Mouse (Mus musculus) intestine, embryonic 14.5 days (tissue): ENCODE results near the gene Anks3. TPM values are rescaled to one million over a fixed set of nuclear protein-coding genes. Genes with fewer than 3 reads are reported as not detected.

Experiments used
- ATAC-seq: fragments of 200-750 bp; cut with Nextera tagmentation; replicated peaks from 2 replicates; pipeline ENCODE4 v1.8.0; 2017; ENCODE audit warnings: low read depth, moderate number of reproducible peaks, moderate TSS enrichment, moderate library complexity; ENCODE audit not compliant: low FRiP score, low TSS enrichment
- DNase-seq: peaks from one replicate; pipeline ENCODE4 v3.0.0-alpha.2; 2018; ENCODE audit warnings: low spot score
- H3K27ac ChIP-seq: fragments of 300-500 bp; sonication (generic); 2 replicates; pipeline ENCODE4 v1.5.1; 2014; ENCODE audit warnings: low read depth, mild to moderate bottlenecking, control low read depth
- H3K27me3 ChIP-seq: fragments of 300-500 bp; sonication (generic); replicated peaks from 2 replicates; pipeline ENCODE4 v1.6.1; 2014; ENCODE audit warnings: low read length, control low read depth; ENCODE audit not compliant: control insufficient read depth, insufficient read depth
- H3K36me3 ChIP-seq: fragments of 300-500 bp; sonication (generic); 2 replicates; pipeline ENCODE4 v1.6.1; 2014; ENCODE audit warnings: low read length, control low read depth; ENCODE audit not compliant: control insufficient read depth, insufficient read depth
- H3K4me1 ChIP-seq: fragments of 300-500 bp; sonication (generic); replicated peaks from 2 replicates; pipeline ENCODE4 v1.6.1; 2014; ENCODE audit warnings: low read length, control low read depth, mixed read lengths; ENCODE audit not compliant: control insufficient read depth, insufficient read depth
- H3K4me2 ChIP-seq: fragments of 300-500 bp; sonication (generic); 2 replicates; pipeline ENCODE4 v1.6.1; 2014; ENCODE audit warnings: low read length
- H3K4me3 ChIP-seq: fragments of 300-500 bp; sonication (generic); 2 replicates; pipeline ENCODE4 v1.5.1; 2014; ENCODE audit warnings: low read depth, low read length, control low read depth, mixed read lengths
- H3K9ac ChIP-seq: fragments of 300-500 bp; sonication (generic); 2 replicates; pipeline ENCODE4 v1.6.1; 2014; ENCODE audit warnings: mild to moderate bottlenecking, low read length
- H3K9me3 ChIP-seq: fragments of 300-500 bp; sonication (generic); 2 replicates; pipeline ENCODE4 v1.6.1; 2016; ENCODE audit warnings: low read length, control low read depth; ENCODE audit not compliant: control insufficient read depth
- WGBS: fragments of 180-500 bp; shearing (Covaris S2); extraction: QIAGEN DNeasy Blood & Tissue Kit; methylation state at CpG from one replicate; pipeline ENCODE4 v1.1.7; 2014; 5-methylcytosine and 5-hydroxymethylcytosine counted together
- polyA plus RNA-seq: library from polyadenylated mRNA; unstranded; fragments of >200 nt; fragmentation: Nextera tagmentation; extraction: Ambion mirVana; gene quantifications from 2 replicates; pipeline ENCODE4 v1.2.1, GENCODE M21; 2014

The Anks3 gene
- polyA plus RNA-seq, 1 experiment from 2014 or later, result 45.0 TPM

GRCm38 (mm10) chr16:4960260-4960659 is 3.7 kb downstream of the Anks3 start:
- Histone ChIP-seq H3K9ac (no peak overlapping the region), H3K4me2 (no peak overlapping the region), H3K36me3 (peaks cover 24% of the 10 kb centered on the region), H3K27ac (no peak overlapping the region), H3K4me1 (0 out of 2 replicates have a peak, but pooled peaks cover 15% of the 10 kb centered on the region), H3K9me3 (no peaks in the 10 kb centered on the region), H3K27me3 (no peaks in the 10 kb centered on the region), H3K4me3 (no peak overlapping the region)
- 92% methylated on average over 8 of the region's 8 CpGs for WGBS
- no peak for DNase-seq
- ATAC-seq, result no peak

- no peak for DNase-seq
- no peak overlapping the region for H3K27ac ChIP-seq
- H3K4me1 ChIP-seq, result 0 out of 2 replicates have a peak, but pooled peaks cover under 1% of the 10 kb centered on the region
- no peak overlapping the region for H3K4me2 ChIP-seq
- H3K27me3 ChIP-seq, result no peaks in the 10 kb centered on the region
- no peak for ATAC-seq
- WGBS, result 86% methylated on average over 3 of the region's 3 CpGs
- no peak overlapping the region for H3K4me3 ChIP-seq
- no peak overlapping the region for H3K9ac ChIP-seq
- H3K9me3 ChIP-seq, result no peaks in the 10 kb centered on the region
- peaks cover 52% of the 10 kb centered on the region for H3K36me3 ChIP-seq
Measured at GRCm38 (mm10) chr16:4957446-4957845, 6.6 kb downstream of the Anks3 start.

GRCm38 (mm10) chr16:4956609-4957008 is 7.4 kb downstream of the Anks3 start:
- H3K9ac ChIP-seq, result no peak overlapping the region
- H3K4me2 ChIP-seq, result no peak overlapping the region
- peaks cover 60% of the 10 kb centered on the region for H3K36me3 ChIP-seq
- ATAC-seq, result no peak
- no peaks in the 10 kb centered on the region for H3K9me3 ChIP-seq
- H3K27me3 ChIP-seq, result no peaks in the 10 kb centered on the region
- no peak for DNase-seq
- H3K4me3 ChIP-seq, result no peak overlapping the region
- H3K4me1 ChIP-seq, result no peaks in the 10 kb centered on the region
- no peak overlapping the region for H3K27ac ChIP-seq
- WGBS, result 94% methylated on average over 3 of the region's 3 CpGs

- Histone ChIP-seq H3K4me3 (no peak overlapping the region), H3K27ac (no peak overlapping the region), H3K4me2 (no peak overlapping the region), H3K4me1 (no peaks in the 10 kb centered on the region), H3K9ac (no peak overlapping the region), H3K9me3 (no peaks in the 10 kb centered on the region), H3K27me3 (no peaks in the 10 kb centered on the region), H3K36me3 (peaks cover 90% of the 10 kb centered on the region)
- DNase-seq (no peak), ATAC-seq (no peak)
- WGBS, result 92% methylated on average over 4 of the region's 4 CpGs
Measured at GRCm38 (mm10) chr16:4947378-4947777, 16.6 kb downstream of the Anks3 start.

GRCm38 (mm10) chr16:4946155-4946554 is 17.9 kb downstream of the Anks3 start:
- Histone ChIP-seq H3K9me3 (no peaks in the 10 kb centered on the region), H3K27me3 (no peaks in the 10 kb centered on the region), H3K4me2 (no peak overlapping the region), H3K9ac (no peak overlapping the region), H3K4me3 (no peak overlapping the region), H3K27ac (no peak overlapping the region), H3K36me3 (peaks cover 90% of the 10 kb centered on the region), H3K4me1 (no peaks in the 10 kb centered on the region)
- no peak for DNase-seq
- 86% methylated on average over 3 of the region's 3 CpGs for whole genome bisulfite sequencing
- ATAC-seq, result no peak

- no peak for ATAC-seq
- no peaks in the 10 kb centered on the region for H3K4me1 ChIP-seq
- H3K9ac ChIP-seq, result no peak overlapping the region
- no peak overlapping the region for H3K4me2 ChIP-seq
- H3K9me3 ChIP-seq, result no peaks in the 10 kb centered on the region
- H3K4me3 ChIP-seq, result no peak overlapping the region
- 82% methylated on average over 4 of the region's 4 CpGs for WGBS
- DNase-seq, result no peak
- H3K36me3 ChIP-seq, result peaks cover 90% of the 10 kb centered on the region
- H3K27ac ChIP-seq, result no peak overlapping the region
- no peaks in the 10 kb centered on the region for H3K27me3 ChIP-seq
Measured at GRCm38 (mm10) chr16:4945415-4945814, 18.6 kb downstream of the Anks3 start.

- Histone ChIP-seq H3K9me3 (no peaks in the 10 kb centered on the region), H3K4me1 (peaks cover 8% of the 10 kb centered on the region; the same call in 1 of the 2 replicates), H3K4me3 (no peak overlapping the region), H3K9ac (no peak overlapping the region), H3K4me2 (no peak overlapping the region), H3K27me3 (no peaks in the 10 kb centered on the region), H3K36me3 (peaks cover 80% of the 10 kb centered on the region), H3K27ac (no peak overlapping the region)
- DNase-seq, result no peak
- WGBS, result 97% methylated on average over 3 of the region's 3 CpGs
- ATAC-seq, result no peak
Measured at GRCm38 (mm10) chr16:4943431-4943830, 20.6 kb downstream of the Anks3 start.

- DNase-seq (no peak), ATAC-seq (no peak)
- no peak overlapping the region for H3K27ac ChIP-seq
- H3K36me3 ChIP-seq, result peaks cover 75% of the 10 kb centered on the region
- H3K4me2 ChIP-seq, result no peak overlapping the region
- WGBS, result 93% methylated on average over 8 of the region's 8 CpGs
- no peaks in the 10 kb centered on the region for H3K9me3 ChIP-seq
- peaks cover 8% of the 10 kb centered on the region; the same call in 1 of the 2 replicates for H3K4me1 ChIP-seq
- H3K4me3 ChIP-seq, result no peak overlapping the region
- no peak overlapping the region for H3K9ac ChIP-seq
- H3K27me3 ChIP-seq, result no peaks in the 10 kb centered on the region
Measured at GRCm38 (mm10) chr16:4942868-4943267, 21.1 kb downstream of the Anks3 start.

- Histone ChIP-seq H3K9me3 (no peaks in the 10 kb centered on the region), H3K36me3 (peaks cover 70% of the 10 kb centered on the region), H3K27ac (no peak overlapping the region), H3K4me3 (no peak overlapping the region), H3K4me2 (no peak overlapping the region), H3K4me1 (peaks cover 8% of the 10 kb centered on the region; the same call in 1 of the 2 replicates), H3K27me3 (no peaks in the 10 kb centered on the region), H3K9ac (no peak overlapping the region)
- DNase-seq, result no peak
- no peak for ATAC-seq
Measured at GRCm38 (mm10) chr16:4941016-4941415, 23.0 kb downstream of the Anks3 start.
